Mouse (Mus musculus): Measurements from ENCODE around the gene 4930507D05Rik.

DNA sequence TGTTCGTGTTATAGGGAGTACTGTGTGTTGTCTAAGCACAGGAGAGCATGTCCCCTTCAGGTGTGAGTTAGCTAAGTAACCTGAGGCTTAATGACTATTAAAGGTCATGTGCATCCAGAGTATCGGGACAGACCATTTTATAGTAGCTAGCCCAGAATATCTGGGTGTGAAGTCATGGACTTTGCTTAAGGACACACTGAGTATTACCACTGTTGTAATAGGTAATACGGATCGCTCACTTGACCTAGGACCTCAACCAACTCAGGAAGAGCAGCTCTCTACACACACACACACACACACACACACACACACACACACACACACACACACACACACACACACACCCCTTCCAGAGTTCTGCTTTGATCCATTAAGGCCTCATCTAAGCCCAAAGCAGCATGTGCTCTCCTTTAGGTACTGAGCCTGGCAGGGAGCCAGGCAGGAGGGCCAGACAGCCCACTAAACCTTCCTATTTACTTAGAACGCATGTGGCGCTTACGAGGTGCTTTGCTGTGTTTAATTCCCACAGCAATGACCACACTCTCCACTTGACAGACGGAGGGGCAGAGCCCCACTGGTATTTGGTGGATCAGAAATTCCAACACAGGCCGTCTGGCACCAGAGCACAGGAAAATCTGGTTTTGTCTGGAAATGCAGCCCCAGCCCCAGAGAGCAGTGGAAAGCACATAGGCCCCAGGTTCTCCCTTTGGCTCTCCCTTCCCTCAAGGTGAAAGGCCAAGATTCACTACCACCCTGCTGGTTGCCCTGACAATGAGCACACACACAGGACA is 24.0 kb upstream of the 4930507D05Rik start:
- TF ChIP-seq POLR2A (IDR thresholded peaks at IDR 0.05; ENCODE audit: low read depth, low read length) (no peak), CTCF (IDR thresholded peaks at IDR 0.05; ENCODE audit: extremely low read depth, insufficient read depth, insufficient read length, insufficient replicate concordance) (no peak)
